Mouse (Mus musculus) embryonic fibroblast, embryonic 13.5 days (primary cell): ENCODE data around the gene Nrn1.

Source experiments
- CTCF ChIP-seq: IDR thresholded peaks from 2 replicates; pipeline ENCODE4 v1.5.1; 2011; ENCODE audit warnings: mild to moderate bottlenecking, control low read depth, low read length, moderate library complexity, borderline replicate concordance; ENCODE audit not compliant: insufficient read depth
- POLR2A ChIP-seq: IDR thresholded peaks from 2 replicates; pipeline ENCODE4 v1.6.1; 2011; ENCODE audit warnings: low read depth, mild to moderate bottlenecking, control low read depth, low read length, moderate library complexity

DNA sequence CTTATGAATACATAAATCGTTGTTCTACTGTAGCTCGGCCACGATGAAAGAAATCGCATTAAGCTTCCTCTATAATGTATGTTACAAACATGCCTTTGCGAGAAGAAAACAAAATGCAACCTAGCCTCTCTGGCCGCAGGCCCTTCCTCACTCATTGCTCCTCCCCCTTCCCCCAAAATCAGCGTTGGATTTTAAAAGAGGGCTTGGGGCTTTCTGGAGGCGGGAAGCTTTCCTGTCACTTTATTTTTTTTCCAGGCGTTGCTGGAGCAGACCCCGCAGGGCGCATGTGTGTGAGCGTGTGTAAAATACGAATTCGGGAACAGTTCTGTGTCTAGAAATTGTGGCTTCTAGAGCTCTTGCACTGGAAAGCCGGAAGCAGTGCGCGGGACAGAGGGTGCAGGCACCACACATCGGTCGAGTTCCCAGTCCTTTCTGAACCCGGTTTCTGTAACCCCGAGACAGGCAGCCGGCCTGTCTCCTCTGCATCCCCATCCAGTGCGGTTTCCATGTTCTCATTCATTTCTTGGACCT lies 2.9 kb downstream of the Nrn1 start:
- TF ChIP-seq CTCF: no peak
- TF ChIP-seq POLR2A: no peak
